Comparison of ENCODE assay signal across 13 mouse cellular contexts in the genomic region with DNA sequence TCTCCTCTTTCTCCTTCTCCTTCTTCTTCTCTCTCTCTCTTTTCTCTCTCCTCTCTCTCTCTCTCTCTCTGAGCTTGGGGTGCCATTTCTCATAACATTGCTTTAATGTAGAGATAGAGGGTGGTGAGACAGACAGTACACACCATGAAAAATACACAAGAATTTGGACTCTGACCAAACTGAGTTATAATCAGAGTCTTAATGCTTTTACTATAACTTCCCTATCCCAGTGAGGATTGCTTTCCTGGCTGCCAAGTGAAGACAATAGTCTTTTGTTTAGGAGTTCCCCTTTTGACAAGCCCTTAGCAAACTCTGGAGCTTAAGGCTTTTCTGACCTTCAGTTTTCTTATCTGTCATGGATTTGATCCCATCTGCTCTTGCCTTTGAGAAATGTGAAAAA. TPM values are rescaled to one million over a fixed set of nuclear protein-coding genes. Genes with fewer than 3 reads are reported as not detected.
DNase-seq lines count a peak whose midpoint lies in the region; ATAC-seq and TF ChIP-seq lines count a peak whose summit lies in the region.
"Had no signal": no experiment of that assay in that cellular context is flagged by ENCODE, and none has a peak within 500 bp of the region (broad histone marks: within the 10 kb centered on the region; RNA-seq: fewer than 3 reads in every experiment).

No protein-coding gene starts in this region.

- ATAC-seq in lung, embryonic 14.5 days (ENCODE audit: insufficient read depth) = no peak
- peak; percentile 75 for ATAC-seq in intestine, postnatal 0 days
- ATAC-seq in stomach, embryonic 15.5 days (ENCODE audit: insufficient read depth, low FRiP score, low read depth) = no peak
- ATAC-seq in CD4-positive, CD25-positive, alpha-beta regulatory T cell, adult 4 months = no peak
- ATAC-seq: inflammation-experienced regulatory T-cells, adult 6 months; midbrain, embryonic 15.5 days had no signal

- no peak overlapping the region for H3K9ac ChIP-seq in lung, embryonic 14.5 days
- no peak overlapping the region for H3K9ac ChIP-seq in intestine, postnatal 0 days (ENCODE audit: low read depth, low read length)
- H3K9ac ChIP-seq in stomach, embryonic 15.5 days = no peak overlapping the region
- H3K9ac ChIP-seq: midbrain, embryonic 15.5 days; neural tube, embryonic 13.5 days had no signal

- no peak overlapping the region; the same call in 1 of the 2 replicates for H3K27ac ChIP-seq in gastrocnemius, adult 2 months
- no peak overlapping the region; the same call in 1 of the 2 replicates for H3K27ac ChIP-seq in lung, embryonic 14.5 days (ENCODE audit: low read depth)
- no peak overlapping the region for H3K27ac ChIP-seq in intestine, postnatal 0 days (ENCODE audit: low read depth, low read length)
- peak overlapping the region; percentile 96; the same call in 1 of the 2 replicates for H3K27ac ChIP-seq in stomach, embryonic 15.5 days
- H3K27ac ChIP-seq: midbrain, embryonic 15.5 days; neural tube, embryonic 13.5 days had no signal

- no peaks in the 10 kb centered on the region for H3K9me3 ChIP-seq in lung, embryonic 14.5 days (ENCODE audit: low read depth, low read length)
- H3K9me3 ChIP-seq in intestine, postnatal 0 days (ENCODE audit: control insufficient read depth) = no peaks in the 10 kb centered on the region
- H3K9me3 ChIP-seq in stomach, embryonic 15.5 days = no peaks in the 10 kb centered on the region
- H3K9me3 ChIP-seq: midbrain, embryonic 15.5 days; neural tube, embryonic 13.5 days had no signal

- peak overlapping the region; percentile 65 for H3K4me3 ChIP-seq in gastrocnemius, adult 2 months
- H3K4me3 ChIP-seq in lung, embryonic 14.5 days (ENCODE audit: low read depth, low read length) = peak overlapping the region; percentile 35
- H3K4me3 ChIP-seq in intestine, postnatal 0 days (ENCODE audit: low read depth, low read length) = no peak overlapping the region
- H3K4me3 ChIP-seq in stomach, embryonic 15.5 days (replicated peaks) = peak overlapping the region; percentile 42; the same call in 1 of the 2 replicates
- H3K4me3 ChIP-seq: midbrain, embryonic 15.5 days; neural tube, embryonic 13.5 days had no signal

- H3K36me3 ChIP-seq in lung, embryonic 14.5 days (ENCODE audit: insufficient read depth) = no peaks in the 10 kb centered on the region
- no peaks in the 10 kb centered on the region for H3K36me3 ChIP-seq in intestine, postnatal 0 days (ENCODE audit: control insufficient read depth, insufficient read depth)
- H3K36me3 ChIP-seq in stomach, embryonic 15.5 days = no peaks in the 10 kb centered on the region
- H3K36me3 ChIP-seq: midbrain, embryonic 15.5 days; neural tube, embryonic 13.5 days had no signal

- no peak for DNase-seq in gastrocnemius, adult 2 months
- no peak for DNase-seq in gastrocnemius, postnatal 36 days
- DNase-seq in lung, embryonic 14.5 days = peak; percentile 58
- no peak for DNase-seq in lung, postnatal 36 days
- no peak for DNase-seq in left cerebral cortex, postnatal 25 days (ENCODE audit: low spot score in 2 of 2)

- H3K27me3 ChIP-seq in lung, embryonic 14.5 days (ENCODE audit: insufficient read depth, low read length) = no peaks in the 10 kb centered on the region
- no peaks in the 10 kb centered on the region for H3K27me3 ChIP-seq in intestine, postnatal 0 days (replicated peaks; ENCODE audit: control insufficient read depth, insufficient read depth, low read length)
- no peaks in the 10 kb centered on the region for H3K27me3 ChIP-seq in stomach, embryonic 15.5 days (replicated peaks)
- H3K27me3 ChIP-seq: midbrain, embryonic 15.5 days; neural tube, embryonic 13.5 days had no signal

- TF ChIP-seq CTCF in gastrocnemius, adult 2 months (IDR thresholded peaks at IDR 0.05) = no peak
- TF ChIP-seq CTCF in lung, embryonic 14.5 days (IDR thresholded peaks at IDR 0.05; ENCODE audit: low read depth) = no peak
- no peak for TF ChIP-seq CTCF in intestine, postnatal 0 days (IDR thresholded peaks at IDR 0.05; ENCODE audit: low read depth)

- H3K4me2 ChIP-seq in lung, embryonic 14.5 days = peak overlapping the region; percentile 57
- peak overlapping the region; percentile 45 for H3K4me2 ChIP-seq in intestine, postnatal 0 days (replicated peaks; ENCODE audit: low read depth)
- H3K4me2 ChIP-seq in stomach, embryonic 15.5 days = peak overlapping the region; percentile 45
- H3K4me2 ChIP-seq: heart, embryonic 11.5 days; midbrain, embryonic 15.5 days had no signal

- H3K4me1 ChIP-seq in lung, embryonic 14.5 days (ENCODE audit: insufficient read depth) = 0 out of 2 replicates have a peak, but pooled peaks cover 8% of the 10 kb centered on the region
- 0 out of 2 replicates have a peak, but pooled peaks cover 2% of the 10 kb centered on the region for H3K4me1 ChIP-seq in intestine, postnatal 0 days (replicated peaks; ENCODE audit: control insufficient read depth, insufficient read depth, low read length)
- H3K4me1 ChIP-seq in stomach, embryonic 15.5 days = no peaks in the 10 kb centered on the region
- H3K4me1 ChIP-seq: midbrain, embryonic 15.5 days had no signal

- intact Hi-C loops in gastrocnemius, adult 2 months (cut with DNase I) = no loop called here
- intact Hi-C loops in gastrocnemius, postnatal 36 days (cut with DNase I) = no loop called here
- intact Hi-C loops in left cerebral cortex, postnatal 25 days (cut with DNase I) = no loop called here

RNA-seq across cellular contexts. Expression of gene Lrrc17, which starts 1.9 kb away (rescaled TPM):
- total RNA-seq in gastrocnemius, adult 2 months (2021) = 1 to 10 TPM; 1.0 to 1.8 TPM
- total RNA-seq in gastrocnemius, postnatal 36 days (2021) = 1 to 10 TPM; 2.1 to 2.5 TPM
- 39.5 and 45.3 TPM in 2 replicates for polyA plus RNA-seq in lung, embryonic 14.5 days (2014; fragmentation: Nextera tagmentation; extraction: Ambion mirVana)
- 8.2 and 10.3 TPM in 2 replicates for polyA plus RNA-seq in intestine, postnatal 0 days (2015; fragmentation: Nextera tagmentation; extraction: Ambion mirVana)
- polyA plus RNA-seq in stomach, embryonic 15.5 days (2015; fragmentation: Nextera tagmentation; extraction: Ambion mirVana) = 55.3 and 57.7 TPM in 2 replicates
- polyA plus RNA-seq in CD4-positive, CD25-positive, alpha-beta regulatory T cell, adult 4 months (2017; shearing (Covaris generic)) = not detected
- total RNA-seq in left cerebral cortex, postnatal 25 days (2021) = under 1 TPM; 0.25 to 0.34 TPM
- total RNA-seq: common myeloid progenitor, adult 5-6 weeks had no signal
- polyA plus RNA-seq: inflammation-experienced regulatory T-cells, adult 6 months had no signal
